Comparison of ENCODE assay signal across 15 mouse cellular contexts in the genomic region with DNA sequence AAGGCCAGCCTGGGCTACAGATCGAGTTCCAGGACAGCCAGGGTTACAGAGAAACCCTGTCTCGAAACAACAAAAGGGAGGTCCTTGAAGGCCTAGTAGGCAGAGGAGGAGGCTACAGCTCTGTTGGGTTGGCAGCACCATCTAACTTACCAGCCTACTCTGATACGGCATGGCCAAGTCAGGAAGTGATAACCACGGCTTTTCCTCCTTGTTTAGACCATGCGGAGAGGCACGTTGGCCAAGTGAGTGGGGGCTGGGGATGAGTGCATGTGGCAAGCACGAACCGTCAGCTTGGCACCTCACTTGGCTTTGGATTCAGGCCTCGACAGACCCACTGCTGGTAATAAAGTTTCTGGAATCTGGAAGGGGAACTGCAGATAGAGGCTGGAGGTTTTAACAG.
"Had no signal": no experiment of that assay in that cellular context is flagged by ENCODE, and none has a peak within 500 bp of the region (broad histone marks: within the 10 kb centered on the region; RNA-seq: fewer than 3 reads in every experiment).

No protein-coding gene starts in this region.

- H3K4me1 ChIP-seq: limb, embryonic 15.5 days; midbrain, embryonic 10.5 days; neural tube, embryonic 13.5 days had no signal

- H3K9me3 ChIP-seq: limb, embryonic 15.5 days; liver, embryonic 12.5 days; midbrain, embryonic 10.5 days; neural tube, embryonic 13.5 days; stomach, embryonic 15.5 days had no signal

- H3K27me3 ChIP-seq: limb, embryonic 15.5 days; liver, embryonic 12.5 days; neural tube, embryonic 13.5 days; stomach, embryonic 15.5 days had no signal

- H3K4me3 ChIP-seq: left cerebral cortex, adult 2 months; limb, embryonic 15.5 days; liver, embryonic 12.5 days; midbrain, embryonic 10.5 days; neural tube, embryonic 13.5 days; stomach, embryonic 15.5 days had no signal

- DNase-seq: kidney, postnatal 10 days; lung, embryonic 14.5 days; lung, postnatal 10 days; lung, postnatal 4 days; midbrain, embryonic 14.5 days; retina, postnatal 1 day; right cerebral cortex, postnatal 14 days; thymus, adult 2 months; thymus, postnatal 25 days had no signal

- ATAC-seq: liver, embryonic 12.5 days had no signal
